Mouse (Mus musculus) ovary, adult 10 weeks (tissue): ENCODE data around the gene Gm10061. TPM values are rescaled to one million over a fixed set of nuclear protein-coding genes. Genes with fewer than 3 reads are reported as not detected.

ENCODE experiments used
- polyA plus RNA-seq: library from polyadenylated mRNA; stranded (reverse); fragments of 350-450 nt; fragmentation: Illumina TruSeq; extraction: RNeasy Lipid Tissue Mini Kit (QIAGEN cat#74804); gene quantifications from one replicate; pipeline ENCODE4 v1.2.3, GENCODE M21; 2014

Gm10061 gene
- polyA plus RNA-seq = not detected

DNA sequence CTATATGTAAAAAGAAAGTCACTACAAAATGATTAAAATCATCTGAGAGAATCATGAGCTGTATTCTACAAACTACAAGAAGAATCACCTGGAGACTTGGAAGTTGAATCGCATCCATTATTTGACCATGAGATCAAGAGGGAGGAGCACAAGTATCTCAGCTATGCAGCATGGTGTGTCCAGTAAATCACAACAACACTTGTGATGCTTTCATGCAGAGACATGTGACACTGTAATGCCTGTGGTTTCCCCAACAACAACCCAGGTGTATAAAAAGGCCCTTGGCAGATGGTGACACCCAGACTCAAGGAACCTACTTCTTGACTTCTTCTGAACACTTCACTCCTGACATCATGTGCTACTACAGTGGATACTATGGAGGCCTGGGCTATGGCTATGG, at the start of gene Gm10061:
Gene Gm10061, plus strand, starts transcription at position 301 of the 400 bp plus-strand sequence.

DNA sequence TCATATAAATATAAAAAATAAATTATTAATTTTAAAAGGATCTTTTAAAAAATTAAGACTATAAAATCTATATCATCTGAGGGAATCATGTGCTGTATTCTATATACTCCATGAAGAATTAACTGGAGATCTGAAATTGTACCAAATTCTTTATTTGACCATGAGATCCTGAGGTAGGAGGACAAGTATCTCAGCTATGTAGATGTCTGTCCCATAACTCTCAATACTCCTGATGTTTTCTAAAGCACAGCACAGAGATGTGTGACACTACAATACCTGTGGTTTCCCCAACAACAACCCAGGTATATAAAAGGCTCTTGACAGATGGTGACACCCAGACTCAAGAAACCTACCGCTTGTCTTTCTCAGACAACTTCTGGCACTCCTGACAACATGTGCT, 10.3 kb upstream of the Gm10061 start, which contains the start of gene Gm6358:
Gene Gm6358, plus strand, starts transcription at position 301 of the 400 bp plus-strand sequence.

DNA sequence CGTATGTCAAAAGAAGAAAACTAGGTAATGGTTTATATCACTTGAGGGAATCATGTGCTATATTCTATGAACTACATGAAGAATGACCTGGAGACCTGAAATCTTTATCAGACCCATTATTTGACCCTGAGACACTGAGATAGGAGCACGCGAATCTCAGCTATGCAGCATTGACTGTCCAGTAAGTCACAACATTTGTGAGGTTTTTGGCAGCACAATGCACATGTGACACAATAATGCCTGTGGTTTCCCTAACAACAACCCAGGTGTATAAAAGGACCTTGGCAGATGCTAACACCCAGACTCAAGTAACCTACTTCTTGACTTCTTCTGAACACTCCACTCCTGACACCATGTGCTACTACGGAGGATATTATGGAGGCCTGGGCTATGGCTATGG, 6.8 kb downstream of the Gm10061 start, which contains the start of gene Gm9789:
Gene Gm9789, plus strand, starts transcription at position 301 of the 400 bp plus-strand sequence.

DNA sequence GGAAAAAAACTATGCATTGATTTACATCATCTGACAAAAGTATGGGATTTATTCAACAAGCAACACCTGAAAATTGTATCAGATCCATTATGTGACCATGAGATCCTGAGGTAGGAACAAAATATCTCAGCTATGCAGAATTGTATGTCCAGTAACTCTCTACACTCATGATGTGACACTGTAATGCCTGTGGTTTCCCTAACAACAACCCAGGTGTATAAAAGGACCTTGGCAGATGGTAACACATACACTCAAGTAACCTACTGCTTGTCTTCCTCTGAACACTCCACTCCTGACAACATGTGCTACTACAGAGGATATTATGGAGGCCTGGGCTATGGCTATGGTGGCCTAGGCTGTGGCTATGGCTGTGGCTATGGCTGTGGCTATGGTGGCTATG, 18.3 kb downstream of the Gm10061 start, which contains the start of gene Gm7735:
Gene Gm7735, plus strand, starts transcription at position 301 of the 400 bp plus-strand sequence.

DNA sequence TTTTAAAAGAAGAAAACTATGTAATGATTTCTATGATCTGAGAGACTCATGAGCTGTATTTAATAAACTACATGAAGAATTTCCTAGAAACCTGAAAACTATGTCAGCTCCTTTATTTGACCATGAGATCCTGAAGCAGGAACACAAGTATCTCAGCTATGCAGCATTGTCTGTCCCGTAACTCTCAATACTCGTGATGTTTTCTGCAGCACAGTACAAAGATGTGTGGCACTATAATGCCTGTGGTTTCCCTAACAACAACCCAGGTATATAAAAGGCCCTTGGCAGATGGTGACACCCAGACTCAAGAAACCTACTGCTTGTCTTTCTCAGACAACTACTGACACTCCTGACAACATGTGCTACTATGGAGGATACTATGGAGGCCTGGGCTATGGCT, 23.5 kb downstream of the Gm10061 start, which contains the start of gene 1110057P08Rik:
Gene 1110057P08Rik, plus strand, starts transcription at position 301 of the 400 bp plus-strand sequence.

Other genes starting within 250 kb of the Gm10061 start
- gene Krtap19-9b, start 218.8 kb upstream of the Gm10061 start, polyA plus RNA-seq = not detected
- gene Krtap16-3, start 188.2 kb upstream of the Gm10061 start, polyA plus RNA-seq = not detected
- not detected for gene Krtap22-2, start 140.3 kb upstream of the Gm10061 start, polyA plus RNA-seq
- gene Gm10229, start 135.8 kb upstream of the Gm10061 start, polyA plus RNA-seq = not detected
- not detected for gene Krtap6-1, start 119.4 kb upstream of the Gm10061 start, polyA plus RNA-seq
- gene Gm10228, start 109.6 kb upstream of the Gm10061 start, polyA plus RNA-seq = not detected
- gene Krtap6-5, start 103.2 kb upstream of the Gm10061 start, polyA plus RNA-seq = not detected
- not detected for gene 1110025L11Rik, start 87.1 kb upstream of the Gm10061 start, polyA plus RNA-seq
- not detected for gene Krtap6-3, start 67.1 kb upstream of the Gm10061 start, polyA plus RNA-seq
- gene Gm6358, start 10.2 kb upstream of the Gm10061 start, polyA plus RNA-seq = not detected
- not detected for gene Gm9789, start 6.9 kb downstream of the Gm10061 start, polyA plus RNA-seq
- not detected for gene Gm7735, start 18.4 kb downstream of the Gm10061 start, polyA plus RNA-seq
- not detected for gene 1110057P08Rik, start 23.6 kb downstream of the Gm10061 start, polyA plus RNA-seq
- gene Krtap20-2, start 54.8 kb downstream of the Gm10061 start, polyA plus RNA-seq = not detected